Mouse (Mus musculus): ENCODE results near the gene Galnt13. TPM values are rescaled to one million over a fixed set of nuclear protein-coding genes. Genes with fewer than 3 reads are reported as not detected.
"Not testable (repeated sequence)": the region's sequence is repeated elsewhere in the genome, so short reads cannot be mapped to it uniquely, and the experiment has no call there.

Galnt13 gene
- polyA plus RNA-seq, 1 experiment from 2014 or later: not detected

DNA sequence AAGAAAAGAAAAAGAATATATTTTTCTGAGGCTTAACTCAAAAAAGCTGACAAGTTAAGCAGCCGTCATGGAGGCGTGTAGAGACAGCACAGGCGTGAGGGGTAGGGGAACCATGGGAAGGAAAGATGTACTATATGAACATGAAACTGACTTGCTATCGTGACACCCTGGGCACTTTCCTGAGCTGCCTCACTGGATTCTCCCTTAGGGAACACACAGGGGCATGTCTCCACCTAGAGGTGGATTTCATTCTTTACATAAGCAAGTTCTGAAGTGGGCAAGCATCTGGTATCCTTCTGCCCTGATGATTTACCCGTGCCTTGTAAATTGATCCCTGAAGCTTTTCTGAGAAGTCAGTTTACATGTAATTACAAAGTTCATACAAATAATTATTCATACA lies 586.4 kb downstream of the Galnt13 start:
- not testable (repeated sequence) for H3K9ac ChIP-seq (ENCODE audit: low read depth, low read length); H3K27ac ChIP-seq (ENCODE audit: low read length); H3K4me2 ChIP-seq (ENCODE audit: low read depth, low read length); H3K27me3 ChIP-seq (ENCODE audit: control insufficient read depth, insufficient read depth, low read depth, low read length); H3K4me1 ChIP-seq (ENCODE audit: control insufficient read depth, low read depth, low read length); H3K4me3 ChIP-seq (ENCODE audit: low read depth, low read length); H3K9me3 ChIP-seq (replicated peaks; ENCODE audit: control insufficient read depth, low read length); H3K36me3 ChIP-seq (ENCODE audit: control insufficient read depth, insufficient read depth); ATAC-seq (ENCODE audit: low read depth)
- no CpG with 5 or more reads among the region's 5 CpGs for WGBS (ENCODE audit: insufficient replicate concordance)

GRCm38 (mm10) chr2:55034610-55035009 lies 598.5 kb downstream of the Galnt13 start:
- Histone ChIP-seq H3K4me2 (ENCODE audit: low read depth, low read length) (no peak overlapping the region), H3K27ac (ENCODE audit: low read length) (no peak overlapping the region), H3K4me3 (ENCODE audit: low read depth, low read length) (no peak overlapping the region), H3K27me3 (ENCODE audit: control insufficient read depth, insufficient read depth, low read depth, low read length) (no peaks in the 10 kb centered on the region), H3K9me3 (replicated peaks; ENCODE audit: control insufficient read depth, low read length) (no peaks in the 10 kb centered on the region), H3K36me3 (ENCODE audit: control insufficient read depth, insufficient read depth) (no peaks in the 10 kb centered on the region), H3K9ac (ENCODE audit: low read depth, low read length) (no peak overlapping the region), H3K4me1 (ENCODE audit: control insufficient read depth, low read depth, low read length) (no peaks in the 10 kb centered on the region)
- WGBS (ENCODE audit: insufficient replicate concordance): 48% methylated on average over 3 of the region's 3 CpGs
- no peak for ATAC-seq (ENCODE audit: low read depth)

- Histone ChIP-seq H3K4me1 (ENCODE audit: control insufficient read depth, low read depth, low read length) (no peaks in the 10 kb centered on the region), H3K27me3 (ENCODE audit: control insufficient read depth, insufficient read depth, low read depth, low read length) (no peaks in the 10 kb centered on the region), H3K9ac (ENCODE audit: low read depth, low read length) (no peak overlapping the region), H3K4me3 (ENCODE audit: low read depth, low read length) (no peak overlapping the region), H3K9me3 (replicated peaks; ENCODE audit: control insufficient read depth, low read length) (no peaks in the 10 kb centered on the region), H3K27ac (ENCODE audit: low read length) (no peak overlapping the region), H3K36me3 (ENCODE audit: control insufficient read depth, insufficient read depth) (no peaks in the 10 kb centered on the region), H3K4me2 (ENCODE audit: low read depth, low read length) (no peak overlapping the region)
- WGBS (ENCODE audit: insufficient replicate concordance): 73% methylated on average over 7 of the region's 7 CpGs
- no peak for ATAC-seq (ENCODE audit: low read depth)
These were observed 629.6 kb downstream of the Galnt13 start for GRCm38 (mm10) chr2:55065469-55066315.

- ATAC-seq (ENCODE audit: low read depth): no peak
- 70% methylated on average over 2 of the region's 2 CpGs for WGBS (ENCODE audit: insufficient replicate concordance)
- Histone ChIP-seq H3K4me3 (ENCODE audit: low read depth, low read length) (no peak overlapping the region), H3K27ac (ENCODE audit: low read length) (no peak overlapping the region), H3K36me3 (ENCODE audit: control insufficient read depth, insufficient read depth) (no peaks in the 10 kb centered on the region), H3K9me3 (replicated peaks; ENCODE audit: control insufficient read depth, low read length) (no peaks in the 10 kb centered on the region), H3K9ac (ENCODE audit: low read depth, low read length) (no peak overlapping the region), H3K27me3 (ENCODE audit: control insufficient read depth, insufficient read depth, low read depth, low read length) (no peaks in the 10 kb centered on the region), H3K4me1 (ENCODE audit: control insufficient read depth, low read depth, low read length) (no peaks in the 10 kb centered on the region), H3K4me2 (ENCODE audit: low read depth, low read length) (no peak overlapping the region)
These were observed 649.5 kb downstream of the Galnt13 start for GRCm38 (mm10) chr2:55085580-55085979.

GRCm38 (mm10) chr2:55088034-55088433 lies 651.9 kb downstream of the Galnt13 start:
- 79% methylated on average over 1 of the region's 1 CpGs for WGBS (ENCODE audit: insufficient replicate concordance)
- no peak overlapping the region for H3K27ac ChIP-seq (ENCODE audit: low read length)
- no peaks in the 10 kb centered on the region for H3K36me3 ChIP-seq (ENCODE audit: control insufficient read depth, insufficient read depth)
- H3K9me3 ChIP-seq (replicated peaks; ENCODE audit: control insufficient read depth, low read length): no peaks in the 10 kb centered on the region
- H3K9ac ChIP-seq (ENCODE audit: low read depth, low read length): no peak overlapping the region
- no peak overlapping the region for H3K4me2 ChIP-seq (ENCODE audit: low read depth, low read length)
- ATAC-seq (ENCODE audit: low read depth): no peak
- H3K4me3 ChIP-seq (ENCODE audit: low read depth, low read length): no peak overlapping the region
- no peaks in the 10 kb centered on the region for H3K4me1 ChIP-seq (ENCODE audit: control insufficient read depth, low read depth, low read length)
- no peaks in the 10 kb centered on the region for H3K27me3 ChIP-seq (ENCODE audit: control insufficient read depth, insufficient read depth, low read depth, low read length)

DNA sequence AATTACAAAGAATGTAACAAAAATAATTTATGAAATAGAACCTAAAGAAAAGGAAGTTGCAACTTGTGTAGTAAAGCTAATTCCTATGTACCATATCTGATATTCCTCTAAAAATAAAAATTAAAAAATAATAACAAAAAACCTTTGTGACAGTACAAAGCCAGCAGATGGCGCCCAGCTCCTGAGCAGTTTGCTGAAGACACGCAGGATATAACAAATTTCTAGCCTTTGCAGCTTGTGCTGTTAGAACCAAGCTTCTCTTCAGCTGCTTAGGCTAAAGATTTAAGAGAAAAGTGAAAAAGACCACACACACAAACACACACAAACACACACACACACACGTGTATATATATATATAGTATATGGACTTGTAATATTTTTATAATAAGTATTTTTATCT lies 654.2 kb downstream of the Galnt13 start:
- Histone ChIP-seq H3K9me3 (replicated peaks; ENCODE audit: control insufficient read depth, low read length) (no peaks in the 10 kb centered on the region), H3K4me2 (ENCODE audit: low read depth, low read length) (no peak overlapping the region), H3K36me3 (ENCODE audit: control insufficient read depth, insufficient read depth) (no peaks in the 10 kb centered on the region), H3K4me3 (ENCODE audit: low read depth, low read length) (no peak overlapping the region), H3K9ac (ENCODE audit: low read depth, low read length) (no peak overlapping the region), H3K27me3 (ENCODE audit: control insufficient read depth, insufficient read depth, low read depth, low read length) (no peaks in the 10 kb centered on the region), H3K27ac (ENCODE audit: low read length) (no peak overlapping the region), H3K4me1 (ENCODE audit: control insufficient read depth, low read depth, low read length) (no peaks in the 10 kb centered on the region)
- 15% methylated on average over 3 of the region's 3 CpGs for WGBS (ENCODE audit: insufficient replicate concordance)
- ATAC-seq (ENCODE audit: low read depth): no peak

DNA sequence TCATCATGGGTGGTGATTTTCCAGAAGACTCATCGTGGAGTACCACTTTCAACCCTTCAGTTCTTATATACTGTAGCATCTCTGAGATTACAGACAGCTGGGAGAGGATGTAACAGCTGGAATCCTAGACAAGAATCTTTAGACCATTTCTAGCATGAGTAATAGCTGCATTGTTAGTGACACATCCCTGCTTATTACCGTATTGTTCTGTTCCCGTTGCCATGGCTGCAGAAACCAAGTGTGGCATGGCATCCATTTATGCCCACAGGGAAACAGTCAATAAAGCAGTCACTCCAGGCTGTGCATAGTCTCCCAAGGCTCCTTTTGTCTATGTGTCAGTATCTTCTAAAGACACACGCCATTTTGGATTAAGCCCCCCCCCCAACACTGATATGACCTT lies 655.4 kb downstream of the Galnt13 start:
- no peak for ATAC-seq (ENCODE audit: low read depth)
- Histone ChIP-seq H3K4me2 (ENCODE audit: low read depth, low read length) (no peak overlapping the region), H3K4me1 (ENCODE audit: control insufficient read depth, low read depth, low read length) (no peaks in the 10 kb centered on the region), H3K4me3 (ENCODE audit: low read depth, low read length) (no peak overlapping the region), H3K9me3 (replicated peaks; ENCODE audit: control insufficient read depth, low read length) (no peaks in the 10 kb centered on the region), H3K36me3 (ENCODE audit: control insufficient read depth, insufficient read depth) (no peaks in the 10 kb centered on the region), H3K27ac (ENCODE audit: low read length) (no peak overlapping the region), H3K27me3 (ENCODE audit: control insufficient read depth, insufficient read depth, low read depth, low read length) (no peaks in the 10 kb centered on the region), H3K9ac (ENCODE audit: low read depth, low read length) (no peak overlapping the region)
- WGBS (ENCODE audit: insufficient replicate concordance): 57% methylated on average over 4 of the region's 4 CpGs

GRCm38 (mm10) chr2:55099100-55099499 lies 663.0 kb downstream of the Galnt13 start:
- Histone ChIP-seq H3K27me3 (ENCODE audit: control insufficient read depth, insufficient read depth, low read depth, low read length) (no peaks in the 10 kb centered on the region), H3K4me1 (ENCODE audit: control insufficient read depth, low read depth, low read length) (no peaks in the 10 kb centered on the region), H3K36me3 (ENCODE audit: control insufficient read depth, insufficient read depth) (no peaks in the 10 kb centered on the region), H3K27ac (ENCODE audit: low read length) (no peak overlapping the region), H3K9me3 (replicated peaks; ENCODE audit: control insufficient read depth, low read length) (no peaks in the 10 kb centered on the region), H3K4me3 (ENCODE audit: low read depth, low read length) (no peak overlapping the region), H3K4me2 (ENCODE audit: low read depth, low read length) (no peak overlapping the region), H3K9ac (ENCODE audit: low read depth, low read length) (no peak overlapping the region)
- ATAC-seq (ENCODE audit: low read depth): no peak
- 70% methylated on average over 1 of the region's 1 CpGs for WGBS (ENCODE audit: insufficient replicate concordance)

DNA sequence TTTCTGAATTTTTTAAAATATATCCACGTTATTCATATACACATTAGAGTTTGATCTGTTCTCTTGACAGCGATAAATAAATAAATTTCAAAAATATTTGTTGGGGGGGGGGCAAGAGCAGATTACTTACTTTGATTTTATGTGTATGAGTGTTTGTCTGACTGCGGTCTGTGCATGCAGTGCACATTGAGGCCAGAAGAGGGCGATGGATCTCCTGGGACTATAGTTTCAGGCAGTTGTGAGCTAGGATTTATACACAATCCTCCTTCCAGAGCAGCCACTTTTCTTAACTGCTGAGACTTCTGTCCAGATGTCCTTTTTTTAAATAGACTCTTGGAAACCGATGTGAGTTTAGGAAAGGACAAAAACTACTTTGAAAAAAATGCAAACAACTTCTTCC lies 665.2 kb downstream of the Galnt13 start:
- Histone ChIP-seq H3K27ac (ENCODE audit: low read length) (no peak overlapping the region), H3K4me3 (ENCODE audit: low read depth, low read length) (no peak overlapping the region), H3K9ac (ENCODE audit: low read depth, low read length) (no peak overlapping the region), H3K4me1 (ENCODE audit: control insufficient read depth, low read depth, low read length) (no peaks in the 10 kb centered on the region), H3K4me2 (ENCODE audit: low read depth, low read length) (no peak overlapping the region), H3K36me3 (ENCODE audit: control insufficient read depth, insufficient read depth) (no peaks in the 10 kb centered on the region), H3K27me3 (ENCODE audit: control insufficient read depth, insufficient read depth, low read depth, low read length) (no peaks in the 10 kb centered on the region), H3K9me3 (replicated peaks; ENCODE audit: control insufficient read depth, low read length) (no peaks in the 10 kb centered on the region)
- no peak for ATAC-seq (ENCODE audit: low read depth)
- 48% methylated on average over 5 of the region's 5 CpGs for WGBS (ENCODE audit: insufficient replicate concordance)
